Mouse (Mus musculus) thymus, adult 2 months (tissue): ENCODE results near the gene Il15ra.

Experiments used
- CTCF ChIP-seq: fragments of 200-500 bp; IDR thresholded peaks from 2 replicates; pipeline ENCODE4 v1.5.1; 2012; ENCODE audit warnings: mild to moderate bottlenecking, control low read depth, low read length, moderate library complexity, borderline replicate concordance; ENCODE audit not compliant: control insufficient read depth, poor library complexity, insufficient read depth; ENCODE audit errors: extremely low read depth
- POLR2A ChIP-seq: fragments of 200-500 bp; IDR thresholded peaks from 2 replicates; pipeline ENCODE4 v1.6.1; 2012; ENCODE audit warnings: mild to moderate bottlenecking, low read length, control low read depth, moderate library complexity; ENCODE audit not compliant: control insufficient read depth, poor library complexity, insufficient read depth; ENCODE audit errors: extremely low read depth

DNA sequence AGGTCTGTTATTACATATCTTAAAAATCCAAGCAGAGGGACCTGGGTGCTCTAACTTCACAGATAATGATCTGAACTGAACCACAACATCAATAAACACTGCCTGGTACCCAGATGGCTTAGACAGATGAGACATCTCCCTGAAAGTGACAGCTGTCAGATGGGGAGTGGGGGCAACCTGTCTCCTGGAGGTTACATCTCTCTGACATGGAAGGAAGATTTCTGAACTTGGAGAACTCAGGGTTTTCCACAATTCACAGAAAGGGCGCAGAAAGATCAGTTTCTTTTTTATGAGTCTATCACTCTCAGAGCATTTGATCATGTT lies 42.2 kb upstream of the Il15ra start:
- TF ChIP-seq CTCF (no peak), POLR2A (no peak)
